ENCODE assay signal across 8 mouse cellular contexts in genomic region chr6:32586821-32587135, GRCm38 (mm10). TPM values are rescaled to one million over a fixed set of nuclear protein-coding genes. Genes with fewer than 3 reads are reported as not detected.
DNase-seq lines count a peak whose midpoint lies in the region; ATAC-seq lines count a peak whose summit lies in the region.
"Had no signal": no experiment of that assay in that cellular context is flagged by ENCODE, and none has a peak within 500 bp of the region (broad histone marks: within the 10 kb centered on the region; RNA-seq: fewer than 3 reads in every experiment).

No protein-coding gene starts in this region.

- H3K4me1 ChIP-seq in lung, embryonic 15.5 days = peaks cover 9% of the 10 kb centered on the region
- peaks cover 54% of the 10 kb centered on the region for H3K4me1 ChIP-seq in forebrain, embryonic 10.5 days
- H3K4me1 ChIP-seq in limb, embryonic 15.5 days = peaks cover 35% of the 10 kb centered on the region
- peaks cover 8% of the 10 kb centered on the region; the same call in 1 of the 2 replicates for H3K4me1 ChIP-seq in stomach, embryonic 15.5 days

- no peak for ATAC-seq in lung, embryonic 15.5 days (ENCODE audit: borderline replicate concordance, extremely low read depth, low FRiP score, low TSS enrichment)
- ATAC-seq in limb, embryonic 15.5 days (ENCODE audit: insufficient number of reproducible peaks, low FRiP score, low TSS enrichment, low read depth) = no peak
- no peak for ATAC-seq in stomach, embryonic 15.5 days (ENCODE audit: insufficient read depth, low FRiP score, low read depth)
- ATAC-seq: activated CD4-positive, CD25-positive, alpha-beta regulatory T cell, adult 4 months had no signal

- no peak for DNase-seq in lung, postnatal 36 days
- DNase-seq in forebrain, embryonic 10.5 days (ENCODE audit: extremely low spot score, low spot score) = peak; percentile 27
- DNase-seq in frontal cortex, postnatal 25 days (ENCODE audit: low spot score in 2 of 2) = no peak
- no peak for DNase-seq in cerebellum, adult 11 months

- H3K9me3 ChIP-seq in lung, embryonic 15.5 days = no peaks in the 10 kb centered on the region
- H3K9me3 ChIP-seq in forebrain, embryonic 10.5 days = no peaks in the 10 kb centered on the region
- no peaks in the 10 kb centered on the region for H3K9me3 ChIP-seq in limb, embryonic 15.5 days
- H3K9me3 ChIP-seq in stomach, embryonic 15.5 days = no peaks in the 10 kb centered on the region

- peak overlapping the region; percentile 64 for H3K4me3 ChIP-seq in lung, embryonic 15.5 days
- H3K4me3 ChIP-seq in forebrain, embryonic 10.5 days = peak overlapping the region; percentile 86
- H3K4me3 ChIP-seq in limb, embryonic 15.5 days = peak overlapping the region; percentile 67
- H3K4me3 ChIP-seq in stomach, embryonic 15.5 days (replicated peaks) = peak overlapping the region; percentile 65

- H3K9ac ChIP-seq in lung, embryonic 15.5 days = no peak overlapping the region
- no peak overlapping the region for H3K9ac ChIP-seq in limb, embryonic 15.5 days
- no peak overlapping the region for H3K9ac ChIP-seq in stomach, embryonic 15.5 days

- H3K36me3 ChIP-seq in lung, embryonic 15.5 days = no peaks in the 10 kb centered on the region
- H3K36me3 ChIP-seq in forebrain, embryonic 10.5 days (replicated peaks) = no peaks in the 10 kb centered on the region
- H3K36me3 ChIP-seq in limb, embryonic 15.5 days = no peaks in the 10 kb centered on the region
- no peaks in the 10 kb centered on the region for H3K36me3 ChIP-seq in stomach, embryonic 15.5 days

- H3K4me2 ChIP-seq in lung, embryonic 15.5 days = peak overlapping the region; percentile 95
- peak overlapping the region; percentile 99 for H3K4me2 ChIP-seq in limb, embryonic 15.5 days
- peak overlapping the region; percentile 99 for H3K4me2 ChIP-seq in stomach, embryonic 15.5 days

- peaks cover 83% of the 10 kb centered on the region for H3K27me3 ChIP-seq in lung, embryonic 15.5 days
- H3K27me3 ChIP-seq in forebrain, embryonic 10.5 days (ENCODE audit: poor library complexity, severe bottlenecking) = peaks cover 87% of the 10 kb centered on the region
- peaks cover 77% of the 10 kb centered on the region for H3K27me3 ChIP-seq in limb, embryonic 15.5 days
- H3K27me3 ChIP-seq in stomach, embryonic 15.5 days (replicated peaks) = peaks cover 73% of the 10 kb centered on the region

- WGBS in lung, embryonic 15.5 days = 5% methylated on average over 13 of the region's 13 CpGs
- WGBS in forebrain, embryonic 10.5 days = 2% methylated on average over 13 of the region's 13 CpGs
- WGBS in limb, embryonic 15.5 days = 2% methylated on average over 13 of the region's 13 CpGs
- 4% methylated on average over 13 of the region's 13 CpGs for WGBS in stomach, embryonic 15.5 days

- no peak overlapping the region for H3K27ac ChIP-seq in lung, embryonic 15.5 days
- peak overlapping the region; percentile 80; the same call in 1 of the 2 replicates for H3K27ac ChIP-seq in forebrain, embryonic 10.5 days
- no peak overlapping the region for H3K27ac ChIP-seq in limb, embryonic 15.5 days
- H3K27ac ChIP-seq in stomach, embryonic 15.5 days = no peak overlapping the region

RNA-seq across cellular contexts. Expression of gene Plxna4, which starts 1.2 kb away (rescaled TPM):
- polyA plus RNA-seq in lung, embryonic 15.5 days (2015; fragmentation: Nextera tagmentation; extraction: Ambion mirVana) = 1.6 and 2.1 TPM in 2 replicates
- 1.0 and 1.2 TPM in 2 replicates for polyA plus RNA-seq in forebrain, embryonic 10.5 days (2016; fragmentation: Nextera tagmentation; extraction: Ambion mirVana)
- polyA plus RNA-seq in limb, embryonic 15.5 days (2015; fragmentation: Nextera tagmentation; extraction: Ambion mirVana) = 3.3 and 4.3 TPM in 2 replicates
- polyA plus RNA-seq in stomach, embryonic 15.5 days (2015; fragmentation: Nextera tagmentation; extraction: Ambion mirVana) = 2.2 and 2.3 TPM in 2 replicates
- polyA plus RNA-seq: activated CD4-positive, CD25-positive, alpha-beta regulatory T cell, adult 4 months had no signal
